Mouse (Mus musculus): Measurements from ENCODE around the gene Zc3h12c. TPM values are rescaled to one million over a fixed set of nuclear protein-coding genes. Genes with fewer than 3 reads are reported as not detected.

The Zc3h12c gene
- total RNA-seq, 2 experiments from 2014 or later = 11.5 to 12.9 TPM

DNA sequence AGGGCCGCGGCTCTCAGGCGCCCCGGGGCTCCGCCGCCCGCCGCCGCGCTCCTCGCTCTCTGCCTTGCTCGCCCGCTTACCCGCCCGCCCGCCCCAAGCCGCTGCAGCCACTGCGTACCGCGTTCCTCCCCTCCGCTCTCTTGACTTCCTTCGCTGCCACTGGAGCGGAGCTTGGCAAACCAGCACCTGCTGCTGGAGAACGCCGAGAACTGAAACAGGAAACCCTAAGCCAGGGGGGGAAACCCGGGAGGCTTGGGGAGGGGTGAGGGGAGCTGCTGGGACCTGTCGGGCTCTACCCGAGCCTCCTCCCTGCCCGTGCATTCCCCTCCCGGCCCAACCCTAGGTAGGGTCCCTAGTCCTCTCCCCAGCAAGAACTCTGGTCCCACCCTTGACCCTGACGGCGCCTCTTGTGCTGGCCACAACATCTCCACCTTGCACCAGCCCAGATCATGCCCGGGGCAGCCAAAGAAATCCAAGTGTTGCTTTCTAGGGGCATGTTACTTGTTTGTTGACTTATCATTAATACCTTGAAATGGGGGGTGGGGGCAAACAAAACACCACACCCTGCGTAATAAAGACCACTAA is 406 bp upstream of the Zc3h12c start:
- intact Hi-C loops (cut with DNase I) = loop anchor here (5.0 kb wide), 4 partner anchors 36 to 121 kb away; partner anchors contain the start of gene Rdx
- no peak for DNase-seq (ENCODE audit: low spot score in 2 of 2)

DNA sequence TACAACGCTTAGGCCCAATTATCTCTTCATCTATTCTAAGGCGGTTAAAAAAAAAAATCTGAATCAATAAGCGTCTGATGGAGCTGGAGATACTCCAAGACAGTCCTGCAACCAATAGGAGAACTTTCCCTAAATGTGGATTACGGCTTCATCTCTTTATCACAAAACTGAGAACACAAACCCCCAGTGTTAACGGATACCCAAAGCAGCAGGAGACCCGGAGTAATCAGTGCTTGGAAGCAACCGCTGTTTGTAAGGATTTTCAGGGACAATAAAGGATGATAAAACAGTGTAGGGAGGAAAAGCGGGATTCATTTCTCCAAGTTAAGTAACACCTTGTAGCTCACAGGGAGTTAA is 888 bp downstream of the Zc3h12c start:
- no peak for DNase-seq (ENCODE audit: low spot score in 2 of 2)

DNA sequence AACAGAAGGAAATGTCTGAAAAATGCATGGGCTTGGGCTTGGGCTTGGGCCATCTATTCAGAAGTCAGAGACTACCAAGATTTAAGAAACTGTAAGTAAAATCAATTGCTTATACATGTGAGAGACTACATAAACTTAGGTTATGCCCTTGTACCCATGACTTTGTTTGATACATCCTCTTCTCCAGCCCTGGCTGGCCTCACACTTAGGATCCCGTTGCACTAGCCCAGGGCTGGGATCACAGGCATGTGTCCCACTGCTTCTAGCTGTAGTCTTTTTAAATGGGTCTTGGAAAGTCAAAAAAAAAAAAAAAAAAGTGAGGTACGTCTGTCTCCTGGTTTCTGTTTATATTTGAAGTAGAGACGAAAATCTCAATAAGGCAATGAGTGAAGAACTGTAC is 1.3 kb downstream of the Zc3h12c start:
- DNase-seq (ENCODE audit: low spot score in 2 of 2) = no peak
- intact Hi-C loops (cut with DNase I) = loop anchor here (5.0 kb wide), 4 partner anchors 35 to 120 kb away; partner anchors contain the start of gene Rdx

More for the DNA sequence above, 888 bp downstream of the Zc3h12c start:
- intact Hi-C loops (cut with DNase I) = loop anchor here (5.0 kb wide), 4 partner anchors 35 to 120 kb away; partner anchors contain the start of gene Rdx

DNA sequence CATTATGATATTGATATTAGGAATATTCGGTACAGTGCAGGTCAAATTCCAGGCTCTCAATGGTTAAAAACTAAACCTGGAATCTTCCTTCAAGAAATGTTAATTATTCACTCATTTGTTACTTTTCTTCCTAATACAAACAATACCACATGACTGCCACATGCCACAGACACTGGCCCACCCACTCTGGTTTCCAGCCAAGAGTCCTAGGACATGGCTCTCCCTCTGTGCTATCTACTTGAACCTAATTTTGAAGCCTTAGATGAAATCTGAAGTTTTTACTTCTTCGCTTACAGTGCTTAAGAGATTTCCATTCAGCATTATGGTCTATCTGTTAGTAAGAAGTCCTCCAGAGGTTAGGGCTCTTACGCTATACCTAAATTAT is 2.7 kb downstream of the Zc3h12c start:
- no peak for DNase-seq (ENCODE audit: low spot score in 2 of 2)
- intact Hi-C loops (cut with DNase I) = loop anchor here (5.0 kb wide), 4 partner anchors 33 to 118 kb away; partner anchors contain the start of gene Rdx

- intact Hi-C loops (cut with DNase I) = loop anchor here (5.0 kb wide), 4 partner anchors 33 to 118 kb away; partner anchors contain the start of gene Rdx
- no peak for DNase-seq (ENCODE audit: low spot score in 2 of 2)
Observed at GRCm38 (mm10) chr9:52165076-52165705, 3.2 kb downstream of the Zc3h12c start.

- intact Hi-C loops (cut with DNase I) = no loop called here
- no peak for DNase-seq (ENCODE audit: low spot score in 2 of 2)
Observed at GRCm38 (mm10) chr9:52160512-52160911, 7.9 kb downstream of the Zc3h12c start.

- DNase-seq (ENCODE audit: low spot score in 2 of 2) = no peak
Observed at GRCm38 (mm10) chr9:52158561-52158960, 9.8 kb downstream of the Zc3h12c start.

GRCm38 (mm10) chr9:52155417-52155816 is 13.0 kb downstream of the Zc3h12c start:
- intact Hi-C loops (cut with DNase I) = no loop called here
- DNase-seq (ENCODE audit: low spot score in 2 of 2) = no peak

More at GRCm38 (mm10) chr9:52158561-52158960, 9.8 kb downstream of the Zc3h12c start:
- intact Hi-C loops (cut with DNase I) = no loop called here

GRCm38 (mm10) chr9:52154253-52154652 is 14.1 kb downstream of the Zc3h12c start:
- intact Hi-C loops (cut with DNase I) = no loop called here
- no peak for DNase-seq (ENCODE audit: low spot score in 2 of 2)

DNA sequence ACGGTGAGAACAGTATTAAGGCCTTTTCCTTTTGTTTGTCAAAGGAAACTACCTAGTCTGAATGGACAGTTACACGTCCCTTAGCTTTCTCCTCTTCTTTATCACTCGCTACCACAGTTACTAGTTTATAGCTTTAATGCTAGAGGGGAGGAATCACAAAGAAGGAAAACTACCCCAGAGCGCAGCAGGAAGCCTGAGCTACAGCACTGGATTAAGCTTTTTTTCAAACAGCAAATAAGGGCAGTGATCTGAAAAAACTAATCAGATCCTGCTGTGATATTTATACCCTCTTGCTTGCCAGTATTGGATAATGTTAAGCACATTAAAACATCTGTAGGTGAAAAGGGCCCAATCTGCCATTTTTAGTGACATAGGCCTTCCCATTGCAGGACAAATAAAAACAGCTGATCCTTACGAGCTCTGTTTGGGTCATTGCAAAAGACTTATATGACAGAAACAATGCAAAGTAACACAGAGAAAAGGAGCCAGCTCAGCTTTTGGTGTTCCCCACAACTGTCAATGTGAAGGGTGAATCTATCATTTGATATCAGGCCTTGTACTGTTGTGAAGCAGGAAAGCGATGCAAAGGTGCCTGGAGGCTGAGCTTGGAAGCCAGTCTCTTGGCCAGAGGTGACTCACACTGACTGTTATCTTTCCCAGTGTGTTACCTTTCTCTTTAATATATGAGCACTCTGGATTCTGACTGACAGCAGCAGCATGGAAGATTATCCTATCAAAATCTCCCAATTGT is 16.1 kb downstream of the Zc3h12c start:
- intact Hi-C loops (cut with DNase I) = no loop called here
- DNase-seq (ENCODE audit: low spot score in 2 of 2) = no peak

DNA sequence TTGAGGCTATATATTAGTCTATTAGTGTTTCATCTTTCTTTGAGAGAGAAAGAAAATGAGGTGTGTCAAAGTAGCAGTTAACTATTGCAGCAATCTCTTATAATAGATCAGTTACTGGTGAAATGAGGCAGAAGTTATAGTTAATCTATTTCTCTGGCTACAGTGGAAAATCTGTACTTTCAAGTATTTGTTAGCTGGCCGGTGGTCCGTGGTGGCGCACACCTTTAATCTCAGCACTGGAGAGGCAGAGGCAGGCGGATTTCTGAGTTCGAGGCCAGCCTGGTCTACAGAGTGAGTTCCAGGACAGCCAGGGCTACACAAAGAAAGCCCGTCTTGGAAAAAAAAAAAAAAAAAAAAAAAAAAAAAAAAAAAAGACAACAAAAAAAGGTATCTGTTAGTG is 18.6 kb downstream of the Zc3h12c start:
- intact Hi-C loops (cut with DNase I) = no loop called here
- no peak for DNase-seq (ENCODE audit: low spot score in 2 of 2)

DNA sequence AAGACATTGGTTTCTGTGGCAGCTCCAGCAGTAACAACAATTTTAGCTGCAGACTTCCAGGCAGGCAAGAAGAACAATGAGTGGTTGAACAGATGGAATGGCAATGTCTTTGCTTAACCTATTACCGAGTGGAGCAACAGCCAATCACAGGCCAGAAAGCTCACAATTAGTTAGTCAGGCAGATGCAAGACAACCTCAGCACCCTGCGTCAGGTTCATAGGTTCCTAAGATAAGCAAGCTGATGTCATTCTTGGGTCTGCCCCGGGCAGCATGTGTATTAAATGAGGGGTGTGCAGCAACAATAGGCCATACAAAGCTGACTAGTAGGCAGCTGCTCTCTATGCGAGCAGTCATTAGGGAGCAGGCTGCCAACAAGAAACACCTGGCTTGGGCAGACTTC is 19.1 kb downstream of the Zc3h12c start:
- intact Hi-C loops (cut with DNase I) = no loop called here
- DNase-seq (ENCODE audit: low spot score in 2 of 2) = no peak

DNA sequence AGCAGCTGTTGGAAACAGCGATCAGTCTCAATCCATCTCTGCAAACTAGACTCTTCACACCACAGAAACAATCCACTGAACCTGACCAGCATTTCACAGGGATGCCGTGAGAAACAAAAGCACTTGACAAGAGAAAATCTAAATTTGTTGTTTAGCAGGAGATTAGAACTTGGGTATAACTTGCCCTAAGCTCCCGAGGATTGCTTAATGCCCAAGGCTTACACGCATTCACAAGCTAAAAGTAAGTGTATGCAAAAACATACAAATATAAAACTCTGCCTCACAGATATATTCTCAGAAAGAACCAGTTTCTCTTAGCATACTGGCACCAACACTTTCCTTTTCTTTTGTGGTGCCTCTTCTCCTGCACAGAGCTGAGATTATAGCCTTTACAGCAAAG is 19.5 kb downstream of the Zc3h12c start:
- intact Hi-C loops (cut with DNase I) = no loop called here
- no peak for DNase-seq (ENCODE audit: low spot score in 2 of 2)

- intact Hi-C loops (cut with DNase I) = no loop called here
Observed at GRCm38 (mm10) chr9:52148311-52148710, 20.1 kb downstream of the Zc3h12c start.

GRCm38 (mm10) chr9:52146241-52146640 is 22.1 kb downstream of the Zc3h12c start:
- DNase-seq (ENCODE audit: low spot score in 2 of 2) = no peak

More at GRCm38 (mm10) chr9:52148311-52148710, 20.1 kb downstream of the Zc3h12c start:
- no peak for DNase-seq (ENCODE audit: low spot score in 2 of 2)

DNA sequence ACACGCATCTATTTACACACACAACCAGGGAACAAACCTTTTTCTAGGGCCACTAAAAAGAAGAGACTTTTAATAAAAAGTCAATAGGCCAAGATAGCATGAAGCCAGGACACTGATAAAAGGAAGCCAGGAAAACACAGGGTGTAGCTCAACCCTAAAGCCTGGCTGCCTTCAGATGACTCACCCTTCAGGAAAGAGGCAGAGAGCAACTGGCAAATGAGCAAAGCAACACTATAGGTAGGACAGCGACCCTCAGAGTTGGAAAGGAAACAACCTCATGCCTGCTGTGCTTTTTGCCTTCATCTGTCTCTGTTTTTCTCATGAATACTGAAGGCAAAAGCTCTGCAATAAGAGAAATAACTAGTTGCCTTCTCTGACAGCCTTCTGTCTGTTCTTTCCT is 35.6 kb downstream of the Zc3h12c start:
- DNase-seq (ENCODE audit: low spot score in 2 of 2) = no peak
- intact Hi-C loops (cut with DNase I) = loop anchor here (5.0 kb wide), 2 partner anchors 35 to 155 kb away; partner anchors contain the start of gene Zc3h12c

More at GRCm38 (mm10) chr9:52146241-52146640, 22.1 kb downstream of the Zc3h12c start:
- intact Hi-C loops (cut with DNase I) = no loop called here

DNA sequence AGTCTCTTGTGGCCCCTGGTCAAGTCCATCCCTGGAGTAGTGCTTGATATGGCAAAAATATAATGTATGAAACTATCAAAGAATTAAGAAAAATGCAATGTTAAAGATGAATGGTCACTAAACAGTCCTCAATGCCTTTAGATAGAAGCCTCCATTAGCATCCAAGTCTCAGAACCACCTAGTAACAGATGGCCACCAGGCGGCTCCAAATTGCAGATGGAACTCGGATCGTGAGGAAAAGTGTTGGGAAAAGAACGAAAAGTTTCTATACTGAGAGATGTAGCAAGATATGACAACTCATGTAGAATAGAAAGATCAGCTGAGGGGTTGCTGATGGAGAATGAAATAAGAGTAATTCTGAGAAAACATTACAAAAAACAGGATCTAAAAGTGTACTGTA is 38.0 kb downstream of the Zc3h12c start:
- no peak for DNase-seq (ENCODE audit: low spot score in 2 of 2)
- intact Hi-C loops (cut with DNase I) = loop anchor here (5.0 kb wide), 2 partner anchors 37 to 157 kb away; partner anchors contain the start of gene Zc3h12c

DNA sequence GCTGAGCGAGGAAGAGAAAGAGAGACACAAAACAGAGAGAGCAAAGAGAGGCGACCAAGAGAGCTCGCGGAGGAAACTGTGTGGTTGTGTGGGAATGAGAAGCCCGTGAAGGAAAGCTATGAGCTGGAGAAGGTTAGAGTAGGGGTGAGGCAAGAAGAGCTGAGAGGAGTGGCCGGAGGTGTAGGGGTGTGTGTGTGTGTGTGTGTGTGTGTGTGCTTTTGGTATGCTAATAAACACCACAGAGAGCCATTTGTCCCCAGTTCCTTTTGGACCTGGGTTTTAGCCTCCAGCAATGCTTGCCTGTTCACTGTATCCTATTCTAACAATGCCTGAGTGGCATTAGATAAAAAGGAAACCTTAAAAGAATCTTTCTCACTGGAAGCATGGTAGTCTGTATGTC is 43.1 kb downstream of the Zc3h12c start:
- DNase-seq (ENCODE audit: low spot score in 2 of 2) = no peak
- intact Hi-C loops (cut with DNase I) = no loop called here

- intact Hi-C loops (cut with DNase I) = no loop called here
- no peak for DNase-seq (ENCODE audit: low spot score in 2 of 2)
Observed at GRCm38 (mm10) chr9:52119212-52119611, 49.2 kb downstream of the Zc3h12c start.

- DNase-seq (ENCODE audit: low spot score in 2 of 2) = no peak
- intact Hi-C loops (cut with DNase I) = no loop called here
Observed at GRCm38 (mm10) chr9:52113091-52113490, 55.3 kb downstream of the Zc3h12c start.

Measured in left cerebral cortex, postnatal 36 days (tissue).